Mouse (Mus musculus) gastrocnemius, postnatal 36 days (tissue): ENCODE measurements at regions not wholly inside any gene's neighbourhood (a gene's known extent, or its start where the extent isn't known, plus 50 kb on each side); places are given as distances from the start of the nearest gene placed in this dataset.

Experiments
- DNase-seq, 2 experiments: peaks; one replicate each; pipeline ENCODE4 v3.0.0; 2022
- intact Hi-C: fragments of 180-260 bp; cut with DNase I; formaldehyde crosslinking; loops from one replicate; pipeline ENCODE4 v1.15.1; 2025

DNA sequence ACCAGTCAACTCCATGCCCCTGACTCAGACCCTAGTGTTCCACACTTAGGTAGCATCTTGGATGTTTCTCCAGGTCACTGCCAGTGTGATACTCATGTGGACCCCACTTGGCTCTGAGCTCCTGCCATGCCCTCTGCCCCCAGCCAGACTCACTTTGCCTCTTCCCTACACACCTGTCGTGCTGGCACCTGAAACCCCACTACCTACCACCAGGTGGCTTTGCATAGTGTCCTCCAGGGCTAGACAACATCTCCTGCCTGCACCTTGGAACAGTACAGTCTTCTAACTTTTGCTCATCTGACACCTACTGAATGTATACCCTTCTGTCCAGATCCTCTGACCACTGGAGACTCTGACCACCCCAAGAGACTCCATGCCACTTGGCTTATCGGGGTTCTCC, 80.6 kb downstream of the Fam53a start:
- intact Hi-C loops = no loop called here
- DNase-seq = no peak

DNA sequence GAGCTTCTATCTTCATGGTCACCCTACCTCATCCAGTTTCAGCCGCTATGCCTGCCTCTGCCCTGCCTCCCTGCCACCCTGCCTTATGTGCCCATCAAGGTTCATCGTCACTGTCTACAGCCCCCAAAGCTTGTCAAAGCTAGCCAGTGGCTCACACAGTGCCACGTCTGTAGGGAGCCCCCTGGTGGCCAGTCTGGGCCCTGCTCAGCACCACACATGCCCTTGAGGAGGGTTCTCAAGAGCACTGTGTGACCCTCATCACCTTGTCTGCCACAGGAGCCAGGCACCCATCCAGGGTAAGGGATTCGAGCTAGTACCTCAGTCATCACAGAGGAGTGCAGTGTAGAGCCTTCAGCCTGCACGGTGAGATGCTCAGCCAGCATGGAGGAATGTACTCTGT, 86.1 kb downstream of the Fam53a start:
- intact Hi-C loops = no loop called here
- DNase-seq = peak in 1 of 2 experiments; percentile 34

DNA sequence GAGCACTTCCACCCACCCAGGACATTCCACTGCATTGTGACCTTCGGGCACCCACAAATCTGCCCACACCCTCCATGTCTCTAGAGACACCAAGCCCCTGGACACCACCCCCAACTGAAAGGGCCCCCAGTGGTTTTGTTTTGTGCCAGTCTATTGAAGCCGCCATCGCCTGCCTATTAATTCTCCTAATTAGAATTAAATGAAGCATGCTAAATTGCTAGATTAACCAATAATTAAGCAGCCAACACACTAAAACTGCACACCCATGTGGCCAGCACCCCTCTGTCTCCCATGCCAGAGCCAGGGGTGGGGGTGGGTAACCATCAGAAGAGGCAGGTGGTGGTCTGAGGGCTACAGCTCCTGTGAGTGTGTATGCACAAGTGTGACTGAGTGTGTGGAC, 86.8 kb downstream of the Fam53a start:
- intact Hi-C loops = no loop called here
- DNase-seq = no peak

DNA sequence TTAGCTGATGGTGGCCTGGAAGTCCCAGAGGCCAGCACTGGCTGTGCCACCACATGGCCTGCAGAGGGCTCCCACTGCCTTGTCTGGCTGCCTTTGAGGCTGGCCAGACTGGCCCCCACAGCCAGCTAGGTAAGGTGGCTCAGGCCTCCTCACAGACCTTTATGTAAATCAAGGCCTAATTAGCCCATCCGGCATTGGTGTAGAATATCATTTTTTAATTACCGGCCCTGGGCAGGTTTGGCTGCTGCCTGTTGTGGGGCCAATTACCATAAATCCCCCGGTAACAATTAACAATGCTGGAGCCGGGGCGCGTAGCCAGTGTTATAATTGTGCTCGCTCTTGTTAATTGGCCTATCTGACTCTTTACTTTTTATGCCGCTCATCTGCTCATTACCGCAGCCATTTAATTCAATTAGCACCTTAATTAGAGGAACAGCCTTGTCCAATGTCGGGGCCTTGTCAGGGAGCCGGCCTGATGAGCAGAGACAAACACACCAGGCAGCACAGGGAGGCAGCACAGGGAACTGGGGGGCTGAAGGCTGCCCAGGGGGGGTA, 87.4 kb downstream of the Fam53a start:
- intact Hi-C loops = no loop called here
- DNase-seq = no peak

DNA sequence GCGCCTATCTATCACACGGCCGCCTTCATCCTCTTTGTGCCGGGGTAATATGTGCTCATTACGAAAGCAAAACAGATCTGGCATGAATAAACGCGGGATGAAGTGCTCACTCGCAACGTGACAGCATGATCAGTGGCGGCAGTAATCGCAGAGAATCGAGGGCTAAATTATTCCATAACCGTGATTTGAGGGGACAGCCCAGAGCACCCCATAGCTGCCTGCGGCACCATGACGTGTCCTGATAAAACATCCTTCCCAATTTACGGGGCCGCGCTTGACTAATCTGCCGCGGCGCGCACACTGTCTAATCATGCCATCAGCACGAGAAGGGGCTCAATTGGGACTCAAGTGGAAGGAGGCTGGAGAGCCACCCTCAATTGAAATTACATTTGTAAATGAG, 89.2 kb downstream of the Fam53a start:
- no peak for DNase-seq
- intact Hi-C loops = no loop called here

DNA sequence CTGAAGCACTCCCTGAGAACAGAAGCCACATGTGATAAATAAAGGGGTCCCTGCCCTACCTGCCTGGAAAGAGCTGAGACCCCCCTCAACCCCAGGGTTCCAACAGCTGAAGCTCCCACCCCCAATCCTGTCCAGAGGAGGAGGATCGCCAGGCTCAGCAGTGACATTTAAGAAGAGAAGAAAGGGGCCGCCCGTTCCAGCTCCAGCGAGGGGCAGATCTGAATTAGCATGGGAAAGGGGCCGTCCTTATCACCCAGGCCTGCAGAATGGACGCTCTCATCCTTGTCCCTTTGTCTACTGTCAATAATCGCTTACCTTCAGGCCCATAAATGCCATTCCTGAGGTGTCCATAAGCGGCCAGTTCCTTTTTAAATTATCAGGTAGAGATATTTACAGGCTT, 92.0 kb downstream of the Fam53a start:
- intact Hi-C loops = no loop called here
- no peak for DNase-seq

DNA sequence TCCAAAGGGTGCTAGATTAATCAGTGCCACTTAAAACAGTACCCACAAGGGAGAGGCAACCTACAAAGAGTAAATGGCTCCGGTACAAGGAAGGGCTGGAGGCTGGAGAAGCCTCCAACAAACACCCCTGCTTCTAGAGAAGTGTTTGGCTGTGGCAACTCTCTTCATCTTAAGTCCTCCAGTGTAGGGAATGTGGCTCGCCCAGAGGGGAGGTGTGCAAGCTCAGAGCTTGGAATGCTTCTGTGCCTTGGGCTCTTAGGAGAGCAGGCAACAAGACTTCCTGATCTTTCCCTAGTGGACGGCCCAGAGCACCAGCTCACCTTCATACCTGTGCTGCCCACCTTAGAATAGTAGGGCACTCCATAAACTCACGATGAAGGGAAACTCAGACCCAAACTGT, 92.4 kb downstream of the Fam53a start:
- no peak for DNase-seq
- intact Hi-C loops = no loop called here

DNA sequence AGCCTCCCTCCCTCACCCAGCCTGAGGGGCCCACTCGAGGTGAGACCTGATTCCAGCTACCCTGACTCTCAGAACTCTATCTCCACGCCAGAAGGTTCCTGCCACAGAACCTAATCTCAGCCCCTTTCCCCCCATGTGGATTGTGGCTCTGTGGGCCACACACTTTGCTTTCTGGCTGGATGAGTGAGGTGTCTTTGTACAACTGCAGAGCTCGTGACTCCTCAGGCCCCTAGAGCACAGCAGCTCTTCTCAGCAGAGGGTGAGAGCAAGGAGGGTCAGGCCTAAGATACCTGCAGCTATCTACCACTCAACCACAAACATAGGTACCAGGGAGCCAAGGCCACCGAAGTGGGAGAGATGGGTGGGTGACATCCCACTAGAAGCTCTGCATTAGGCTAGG, 93.2 kb downstream of the Fam53a start:
- no peak for DNase-seq
- intact Hi-C loops = no loop called here

DNA sequence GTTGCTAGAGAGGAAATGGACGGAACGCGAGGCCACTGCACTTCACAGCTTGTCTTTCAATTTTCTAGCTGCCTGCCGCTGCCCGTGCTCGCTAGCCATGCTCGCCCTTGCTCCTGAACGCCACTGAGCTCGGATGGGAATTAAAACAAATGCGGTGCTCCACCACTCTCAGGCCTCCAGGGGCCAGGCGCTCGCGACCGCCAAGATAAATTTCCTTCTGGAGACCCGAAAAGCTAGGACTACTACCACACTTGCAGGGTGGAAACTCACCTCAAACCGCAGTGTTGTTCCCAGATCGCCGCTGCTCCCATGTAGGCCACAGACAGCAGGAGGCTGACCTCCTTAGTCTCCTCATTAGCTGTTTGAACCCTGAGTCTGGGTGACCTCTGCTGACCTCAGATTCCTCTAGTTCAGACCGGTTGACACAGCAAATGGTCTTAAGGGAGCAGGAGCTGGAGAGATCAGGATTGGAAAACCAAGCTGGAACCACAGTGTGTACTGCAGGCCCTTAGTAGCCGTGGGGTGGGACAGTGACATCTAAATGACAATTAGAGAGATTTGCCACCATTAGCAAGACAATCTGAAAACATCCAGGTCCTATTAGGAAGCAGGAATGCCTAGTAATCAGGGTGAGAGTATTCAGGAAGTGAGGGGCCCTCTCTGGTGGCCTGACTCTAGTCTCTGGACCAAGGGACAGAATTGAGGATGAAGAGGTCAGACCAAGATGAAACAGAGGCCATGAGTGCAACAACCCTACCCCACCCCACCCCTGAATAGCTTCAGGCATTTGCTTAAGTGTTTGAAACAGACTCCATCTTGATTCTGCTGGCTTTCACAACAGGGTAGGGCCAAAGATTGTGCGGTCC, 94.1 kb downstream of the Fam53a start:
- no peak for DNase-seq
- intact Hi-C loops = no loop called here

DNA sequence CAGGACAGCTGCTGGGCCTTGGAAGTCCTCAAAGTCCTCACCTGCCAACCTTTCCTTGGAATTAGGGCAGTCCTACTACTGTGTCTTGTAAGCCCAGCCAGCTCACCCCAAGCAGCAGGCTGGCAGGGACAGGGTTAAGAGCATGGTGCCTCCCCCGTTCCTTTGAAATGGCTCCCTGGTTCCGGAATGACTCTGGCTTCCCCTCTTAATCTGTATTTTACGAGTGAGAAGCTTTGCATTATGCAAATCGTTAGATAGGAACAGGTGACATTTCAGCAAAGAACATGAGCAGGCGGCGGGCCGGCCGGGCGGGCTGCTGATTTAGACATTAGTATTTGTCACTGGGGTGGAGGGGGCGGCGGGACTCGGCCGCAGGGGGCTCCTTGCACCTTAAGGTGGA, 95.1 kb downstream of the Fam53a start:
- DNase-seq = no peak
- intact Hi-C loops = no loop called here

DNA sequence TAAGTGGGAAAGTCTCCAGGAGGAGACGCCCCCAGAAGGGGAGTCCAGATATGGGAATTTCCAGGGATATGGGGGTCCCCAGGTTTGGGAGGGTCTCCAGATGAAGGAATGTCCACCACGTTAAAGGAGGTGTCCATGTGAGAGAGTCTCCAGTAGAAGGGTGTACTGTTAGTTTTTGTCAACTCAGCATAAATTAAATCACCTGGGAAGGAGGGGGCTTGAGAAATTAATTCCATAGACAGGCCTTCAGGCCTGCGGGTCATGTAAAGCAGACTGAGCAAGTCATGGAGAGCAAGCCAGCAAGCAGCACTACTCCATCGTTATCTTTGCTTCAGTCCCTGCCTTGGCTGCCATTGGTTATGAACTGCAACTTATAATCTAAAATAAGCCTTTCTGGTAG, 96.2 kb downstream of the Fam53a start:
- intact Hi-C loops = no loop called here

DNA sequence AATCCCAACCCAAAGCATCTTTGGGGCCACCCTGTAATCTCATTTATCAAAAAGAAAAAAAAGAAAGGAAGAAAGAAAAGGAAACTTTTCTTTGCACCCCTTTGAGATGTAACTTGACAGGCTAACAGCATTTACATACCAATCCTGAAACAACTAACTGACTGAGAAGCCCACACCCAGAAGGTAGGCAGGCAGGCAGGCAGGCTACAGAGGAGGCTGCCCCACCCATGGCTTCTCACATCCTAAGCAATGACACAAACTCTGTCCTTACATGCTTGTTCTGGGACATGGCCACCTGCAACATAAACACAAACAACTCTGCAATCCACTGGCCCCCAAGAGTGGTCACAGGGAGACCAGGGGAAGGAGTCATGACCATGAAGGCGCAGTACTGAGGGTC, 97.5 kb upstream of the Nkx1-1 start:
- DNase-seq = no peak
- intact Hi-C loops = no loop called here

More for the DNA sequence above, 96.2 kb downstream of the Fam53a start:
- DNase-seq = no peak

DNA sequence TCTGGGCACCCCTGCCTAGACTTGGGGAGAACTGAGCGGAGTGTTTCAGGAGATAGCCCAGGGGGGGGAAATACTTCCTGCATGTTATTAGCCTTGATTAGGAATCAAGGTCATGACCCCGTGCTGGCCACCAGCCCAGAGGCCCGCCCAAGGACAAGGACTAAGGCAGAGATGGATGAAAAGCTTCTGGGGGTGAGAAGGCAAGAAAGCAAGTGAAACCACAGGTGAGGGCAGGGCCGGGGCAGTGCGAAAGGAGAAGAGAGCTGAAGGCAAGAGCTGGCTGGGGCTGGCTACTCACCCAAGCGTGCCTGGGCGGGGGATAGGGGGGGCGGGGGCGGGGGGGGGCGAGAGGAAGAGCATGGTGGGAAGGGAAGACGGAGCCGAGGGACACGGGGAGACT, 96.0 kb upstream of the Nkx1-1 start:
- no peak for DNase-seq

DNA sequence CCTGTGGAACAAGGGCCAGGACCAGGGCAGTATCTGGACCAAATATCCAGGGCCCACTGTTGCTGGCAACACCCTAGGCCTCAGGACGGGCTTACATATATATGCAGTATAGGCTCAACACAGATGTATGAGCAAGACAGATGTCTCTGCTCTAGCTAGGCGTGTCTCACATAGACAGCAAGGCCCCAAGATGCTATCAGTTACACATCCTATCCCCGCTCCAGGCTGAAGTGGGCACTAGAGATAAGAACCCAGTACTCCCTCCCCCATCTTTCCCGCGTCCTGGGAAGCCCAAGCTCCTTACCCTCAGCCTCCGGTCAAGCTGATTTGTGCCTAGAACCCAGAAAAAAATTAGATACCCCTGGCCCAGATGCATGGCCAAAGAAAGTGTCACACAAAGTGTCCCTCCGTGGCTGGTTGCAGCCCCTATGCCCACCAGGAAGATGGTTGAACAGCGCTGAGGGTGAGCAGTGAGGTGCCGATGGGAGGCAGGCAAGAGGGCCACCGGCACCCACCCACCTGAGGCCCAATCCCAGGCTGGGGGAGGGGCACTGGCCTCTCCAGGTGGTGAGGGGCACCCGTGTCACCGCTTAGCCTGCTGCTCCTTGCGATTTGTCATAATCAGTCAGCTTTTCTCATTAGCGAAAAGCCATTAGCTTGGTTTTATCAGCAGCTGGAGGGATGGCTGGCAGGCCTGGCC, 95.3 kb upstream of the Nkx1-1 start:
- intact Hi-C loops = no loop called here
- no peak for DNase-seq

More for the DNA sequence above, 96.0 kb upstream of the Nkx1-1 start:
- intact Hi-C loops = no loop called here

DNA sequence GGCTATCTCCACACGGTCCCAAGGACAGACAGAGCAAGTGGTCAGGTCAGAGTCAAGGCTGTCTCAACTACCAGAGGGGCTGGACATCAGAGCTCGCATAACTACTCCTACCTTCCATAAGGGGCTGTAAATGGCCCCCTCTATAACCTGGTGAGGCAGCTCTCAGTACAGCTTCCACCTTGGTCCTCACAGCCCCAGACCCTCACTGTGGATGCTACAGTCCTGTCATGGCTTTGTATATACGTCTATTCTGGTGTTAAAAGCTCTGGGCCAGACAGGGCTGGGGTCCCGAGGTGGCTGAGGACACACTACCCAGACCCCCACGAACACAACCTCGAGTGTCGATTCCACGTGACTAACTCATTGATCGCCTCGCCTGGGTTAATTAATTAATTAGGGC, 94.0 kb upstream of the Nkx1-1 start:
- intact Hi-C loops = no loop called here
- no peak for DNase-seq

DNA sequence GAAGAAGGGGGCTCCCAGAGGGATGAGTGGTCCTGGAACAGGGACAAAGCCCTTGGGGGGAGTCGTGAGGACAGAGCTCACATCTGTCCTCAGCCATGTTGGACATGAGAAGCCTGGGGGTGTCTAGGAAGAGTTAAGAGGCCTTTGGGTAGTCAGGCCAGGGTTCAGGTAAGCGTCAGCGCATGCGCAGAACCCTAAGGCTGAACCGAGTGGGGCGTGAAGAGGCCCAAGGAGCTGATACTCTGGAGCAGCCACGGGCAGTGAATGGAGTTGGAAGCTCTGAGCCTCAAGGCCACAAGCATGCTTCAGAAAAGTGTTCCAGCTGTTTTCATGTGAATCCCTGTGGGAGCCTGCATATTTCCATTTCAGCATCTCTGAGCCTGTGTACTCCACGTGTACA, 93.5 kb upstream of the Nkx1-1 start:
- intact Hi-C loops = no loop called here
- no peak for DNase-seq

DNA sequence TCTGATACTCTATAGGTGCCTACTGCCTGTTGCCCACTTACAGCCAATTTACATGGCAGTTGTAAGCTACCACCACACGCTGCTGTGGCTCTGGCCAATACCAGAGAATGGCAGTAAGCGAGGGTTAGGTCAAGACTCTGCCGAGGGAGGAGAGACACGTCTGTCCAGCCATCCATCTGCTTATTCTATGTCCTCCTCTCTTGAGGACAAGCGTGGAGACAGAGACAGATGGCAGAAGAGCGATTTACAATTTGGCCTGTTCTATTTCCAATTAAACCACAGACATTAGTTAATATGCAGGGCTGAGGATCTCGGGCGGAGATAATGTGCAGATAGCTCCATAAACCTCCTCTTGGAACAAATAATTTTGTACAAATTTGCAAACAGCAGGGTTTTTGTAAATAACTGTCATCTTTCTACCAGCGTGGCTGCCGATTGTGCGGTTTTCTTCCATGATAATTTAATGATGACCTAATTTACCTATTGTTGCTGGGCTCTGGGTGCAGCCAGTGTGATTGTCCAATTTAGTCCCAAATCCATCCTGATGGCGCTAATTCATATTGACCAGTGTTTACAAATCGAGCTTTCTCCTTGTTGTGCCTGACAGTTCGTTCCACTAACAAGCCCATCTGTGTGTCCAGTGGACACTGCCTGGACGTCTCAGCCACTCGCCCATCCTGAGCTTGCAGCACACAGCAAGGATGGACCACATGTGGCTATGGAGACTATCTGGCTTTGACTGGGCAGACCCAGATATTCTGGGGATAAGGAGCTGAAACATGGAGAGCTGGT, 88.4 kb upstream of the Nkx1-1 start:
- intact Hi-C loops = no loop called here

DNA sequence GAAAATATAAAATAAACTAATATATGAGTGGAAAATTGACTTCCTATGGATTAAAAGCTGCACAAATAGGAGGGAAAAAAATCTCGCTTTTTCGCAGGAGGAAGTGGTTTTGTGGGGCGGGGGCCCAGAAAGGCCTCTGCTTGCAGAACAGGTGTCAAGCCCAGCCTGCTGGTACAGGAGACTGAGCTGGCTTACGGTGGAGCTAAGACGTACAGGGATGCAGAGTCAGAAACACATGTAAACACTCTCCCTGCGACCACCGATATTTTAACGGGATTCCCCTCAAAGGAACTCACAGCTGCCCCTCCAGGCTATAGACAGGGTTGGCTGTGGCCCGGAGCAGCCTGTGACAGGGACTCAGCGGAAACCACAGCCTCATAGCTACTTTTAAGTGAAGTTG, 87.1 kb upstream of the Nkx1-1 start:
- DNase-seq = no peak
- intact Hi-C loops = no loop called here

More for the DNA sequence above, 88.4 kb upstream of the Nkx1-1 start:
- DNase-seq = no peak

DNA sequence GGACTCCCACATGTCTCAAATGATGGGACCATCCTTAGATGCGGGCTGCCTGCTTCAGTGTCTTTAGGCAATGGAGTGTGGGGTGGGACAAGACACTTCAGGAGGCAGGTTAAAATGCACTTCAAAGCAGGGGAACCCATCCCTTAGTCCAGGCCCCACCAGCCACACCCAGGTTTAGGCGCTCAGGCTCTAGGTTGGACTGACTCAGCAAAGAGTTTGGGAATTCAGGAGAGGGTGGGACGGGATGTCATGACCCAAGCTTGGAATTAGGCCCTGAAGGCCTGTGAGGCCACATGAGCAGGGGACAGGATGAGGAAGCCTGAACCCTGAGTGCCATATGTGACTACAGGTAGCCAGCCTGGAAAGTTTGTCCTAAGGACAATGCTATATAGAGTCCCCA, 85.6 kb upstream of the Nkx1-1 start:
- intact Hi-C loops = no loop called here
- DNase-seq = no peak

DNA sequence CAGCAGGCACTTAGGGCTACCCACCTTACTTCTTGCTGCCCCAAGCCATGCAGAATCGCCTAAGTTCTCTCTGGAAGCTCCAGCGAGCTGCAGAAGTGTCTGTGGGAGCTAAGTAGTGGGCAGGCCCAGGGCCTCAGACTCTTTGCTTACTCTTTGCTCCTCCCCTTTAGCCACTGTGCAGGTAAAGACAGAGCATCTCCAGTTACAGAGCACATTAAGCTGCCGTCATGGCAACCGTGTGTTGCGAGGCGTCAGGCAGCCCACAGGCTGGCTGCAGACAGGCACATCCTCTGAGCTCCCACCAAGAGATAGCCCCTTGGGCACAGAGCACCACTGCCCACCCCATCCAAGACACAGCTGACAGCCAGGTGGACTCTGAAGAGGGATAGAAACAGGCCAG, 85.1 kb upstream of the Nkx1-1 start:
- no peak for DNase-seq
- intact Hi-C loops = no loop called here

DNA sequence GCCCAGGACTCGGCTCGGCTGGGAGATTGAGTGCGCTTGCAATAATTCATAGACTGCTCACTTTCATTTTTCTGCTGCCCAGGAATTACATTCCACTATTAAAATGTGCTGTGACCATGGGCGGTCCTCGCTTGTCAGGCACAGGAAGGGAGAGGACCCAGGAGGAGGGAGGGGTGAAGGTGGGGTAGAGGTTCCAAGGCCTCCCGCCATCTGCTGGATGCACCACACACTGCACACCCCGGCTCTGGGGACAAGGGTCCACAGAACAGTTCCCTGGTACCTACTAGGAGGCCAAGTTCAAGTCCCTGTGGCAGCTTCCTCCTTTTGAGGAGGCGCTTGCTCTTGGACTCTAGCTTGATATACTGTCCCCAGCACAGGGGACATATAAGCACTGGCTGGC, 83.8 kb upstream of the Nkx1-1 start:
- intact Hi-C loops = no loop called here
- no peak for DNase-seq
